Mouse (Mus musculus): ENCODE data around the gene Iqck. TPM values are rescaled to one million over a fixed set of nuclear protein-coding genes. Genes with fewer than 3 reads are reported as not detected.
A peak's percentile ranks its signal among the peaks of the same experiment; 100 is the strongest.

The Iqck gene
- total RNA-seq, 2 experiments from 2014 or later = 9.1 to 11.9 TPM

- no peak for DNase-seq
These were observed 56.5 kb downstream of the Iqck start for GRCm38 (mm10) chr7:118912049-118912490.

- DNase-seq = no peak
These were observed 59.1 kb downstream of the Iqck start for GRCm38 (mm10) chr7:118914561-118915165.

GRCm38 (mm10) chr7:118919261-118920006, 63.9 kb downstream of the Iqck start:
- DNase-seq = no peak

- DNase-seq = no peak
These were observed 67.1 kb downstream of the Iqck start for GRCm38 (mm10) chr7:118922441-118923202.

- no peak for DNase-seq
These were observed 70.0 kb downstream of the Iqck start for GRCm38 (mm10) chr7:118925547-118925946.

GRCm38 (mm10) chr7:118926516-118927260, 71.1 kb downstream of the Iqck start:
- no peak for DNase-seq

- no peak for DNase-seq
These were observed 71.7 kb downstream of the Iqck start for GRCm38 (mm10) chr7:118927279-118927678.

- DNase-seq = no peak
These were observed 72.8 kb downstream of the Iqck start for GRCm38 (mm10) chr7:118928316-118928715.

- DNase-seq = no peak
These were observed 73.4 kb downstream of the Iqck start for GRCm38 (mm10) chr7:118928916-118929315.

- peak; percentile 69 for DNase-seq
These were observed 74.2 kb downstream of the Iqck start for GRCm38 (mm10) chr7:118929601-118930311.

- DNase-seq = no peak
These were observed 76.2 kb downstream of the Iqck start for GRCm38 (mm10) chr7:118931502-118932395.

- DNase-seq = peak; percentile 83
These were observed 79.8 kb downstream of the Iqck start for GRCm38 (mm10) chr7:118935306-118935705.

- peak; percentile 41 for DNase-seq
These were observed 81.3 kb downstream of the Iqck start for GRCm38 (mm10) chr7:118936844-118937243.

GRCm38 (mm10) chr7:118937469-118938387, 82.2 kb downstream of the Iqck start:
- peak; percentile 42 for DNase-seq

GRCm38 (mm10) chr7:118942297-118942696, 86.7 kb downstream of the Iqck start:
- DNase-seq = no peak

- DNase-seq = peak; percentile 40
These were observed 87.6 kb downstream of the Iqck start for GRCm38 (mm10) chr7:118943170-118943569.

- DNase-seq = no peak
These were observed 89.3 kb downstream of the Iqck start for GRCm38 (mm10) chr7:118944884-118945283.

GRCm38 (mm10) chr7:118947241-118947640, 91.7 kb downstream of the Iqck start:
- no peak for DNase-seq

- no peak for DNase-seq
These were observed 93.2 kb downstream of the Iqck start for GRCm38 (mm10) chr7:118948677-118949282.

All from adrenal gland, postnatal 10 days (tissue).